Mouse (Mus musculus) adrenal gland (tissue): ENCODE data around the gene Vsig8.

Source experiments
- intact Hi-C: fragments of 180-260 bp; cut with DNase I; formaldehyde crosslinking; loops from one replicate; pipeline ENCODE4 v1.15.1; 2025
- long read RNA-seq, 2 experiments: library from polyadenylated mRNA; unstranded; transcript quantifications; one replicate each; pipeline ENCODE4 v2.0.0; 2020; ENCODE audit warnings: borderline replicate concordance in 1 of 2; ENCODE audit not compliant: insufficient replicate concordance in 1 of 2

Gene Vsig8
- long read RNA-seq, experiment 1, partial matches to known transcripts = 2 of 3 reads
- long read RNA-seq, experiment 1, other reads (novel, unspliced or antisense) = 1 of 3 reads
- long read RNA-seq, experiment 2 = 0 reads

DNA sequence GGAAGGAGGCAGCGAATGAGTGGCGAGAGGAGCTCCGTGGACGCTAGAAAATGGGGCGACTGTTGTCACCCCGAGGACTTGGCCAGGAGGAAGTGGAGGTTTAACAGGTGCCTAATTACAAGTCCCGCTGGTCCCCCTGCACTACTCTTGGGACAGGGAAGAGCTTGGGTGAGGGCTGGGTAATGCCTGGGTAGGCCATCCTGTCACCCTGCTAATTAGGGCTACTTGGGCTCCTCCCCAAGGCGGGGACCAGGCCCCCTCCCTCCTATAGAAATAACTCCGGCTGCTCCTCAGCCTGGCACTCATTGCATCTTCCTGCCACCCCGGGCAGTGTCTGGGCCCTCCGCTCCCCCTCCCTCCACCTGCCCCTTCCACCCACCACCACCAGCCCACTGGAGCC, at the start of gene Vsig8:
Gene Vsig8 (plus strand): TSS at position 301 of the 400 bp plus-strand sequence.
- intact Hi-C loops = no loop called here

DNA sequence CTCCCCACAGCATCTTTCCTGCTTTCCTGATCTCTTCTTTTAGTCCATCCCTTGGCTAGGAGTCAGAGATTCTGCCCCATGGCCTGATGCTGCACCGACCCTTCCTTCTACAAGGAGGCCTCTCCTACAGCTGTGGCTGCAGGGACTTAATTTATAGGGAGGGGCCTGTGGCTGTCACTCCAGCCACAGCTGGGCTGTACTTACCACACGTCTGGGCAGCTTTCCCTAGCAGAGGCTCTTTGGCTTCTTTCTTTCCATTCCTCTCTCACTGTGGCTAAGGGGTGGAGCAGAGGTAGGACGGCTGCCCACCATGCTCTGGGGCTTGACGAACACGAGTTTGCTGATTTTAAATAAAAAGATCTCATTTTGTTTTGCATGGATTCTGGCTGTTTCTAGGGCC, 48.7 kb upstream of the Vsig8 start:
- intact Hi-C loops = no loop called here

DNA sequence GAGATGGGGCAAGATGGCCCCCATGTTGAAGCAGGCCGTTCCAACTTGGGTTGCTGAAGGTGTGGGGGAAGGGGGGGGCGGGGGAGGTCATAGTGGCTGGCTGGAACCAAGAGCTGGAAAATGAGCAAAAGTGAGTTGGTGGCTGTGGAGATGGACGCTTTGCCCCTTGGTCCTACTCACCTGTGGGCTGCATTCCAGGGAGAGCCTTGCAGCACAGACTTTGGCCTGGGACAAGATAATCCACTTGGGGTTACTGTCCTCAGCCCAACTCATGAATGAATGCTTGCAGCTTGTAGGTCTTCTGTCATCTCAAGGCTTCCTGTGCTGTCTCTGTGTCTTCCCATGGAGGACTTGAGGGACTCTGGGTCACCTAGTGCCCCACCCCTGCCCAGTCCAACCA, 48.0 kb upstream of the Vsig8 start:
- intact Hi-C loops = no loop called here

DNA sequence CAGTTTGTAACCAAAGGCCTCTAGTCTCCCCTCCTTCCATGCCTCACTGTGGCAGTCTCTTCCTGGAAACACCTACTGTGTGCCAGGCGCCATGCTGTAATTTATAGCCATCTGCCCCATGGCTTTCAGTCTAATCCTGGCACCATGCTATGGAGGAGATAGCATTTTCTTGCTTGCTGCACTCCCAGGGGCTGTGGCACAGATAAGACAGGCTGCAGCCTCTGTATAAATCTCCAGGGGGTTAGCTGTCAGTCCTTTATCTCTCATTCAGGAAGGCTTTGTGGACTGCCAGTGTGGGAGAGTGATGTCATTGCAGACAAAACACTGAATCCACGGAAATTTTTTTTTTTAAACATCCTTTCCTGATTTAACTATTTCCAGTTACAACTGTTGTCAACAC, 47.6 kb upstream of the Vsig8 start:
- intact Hi-C loops = no loop called here

DNA sequence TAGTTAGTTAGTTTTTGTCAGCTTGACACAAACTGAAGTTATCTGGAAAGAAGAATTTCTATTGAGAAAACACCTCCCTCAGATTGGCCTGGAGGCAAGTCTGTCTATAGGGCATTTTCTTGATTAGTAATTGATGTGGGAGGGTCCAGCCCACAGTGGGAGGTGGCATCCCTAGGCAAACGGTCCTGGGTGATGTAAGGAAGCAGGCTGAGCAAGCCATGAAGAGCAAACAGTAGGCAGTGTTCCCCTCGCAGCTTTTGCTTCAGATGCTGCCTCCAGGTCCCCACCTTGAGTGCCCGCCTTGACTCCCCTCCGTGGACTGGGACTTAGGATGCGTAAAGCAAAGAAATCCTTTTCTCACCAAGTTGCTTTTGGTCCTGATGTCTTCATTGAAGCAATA, 46.5 kb upstream of the Vsig8 start:
- intact Hi-C loops = no loop called here

DNA sequence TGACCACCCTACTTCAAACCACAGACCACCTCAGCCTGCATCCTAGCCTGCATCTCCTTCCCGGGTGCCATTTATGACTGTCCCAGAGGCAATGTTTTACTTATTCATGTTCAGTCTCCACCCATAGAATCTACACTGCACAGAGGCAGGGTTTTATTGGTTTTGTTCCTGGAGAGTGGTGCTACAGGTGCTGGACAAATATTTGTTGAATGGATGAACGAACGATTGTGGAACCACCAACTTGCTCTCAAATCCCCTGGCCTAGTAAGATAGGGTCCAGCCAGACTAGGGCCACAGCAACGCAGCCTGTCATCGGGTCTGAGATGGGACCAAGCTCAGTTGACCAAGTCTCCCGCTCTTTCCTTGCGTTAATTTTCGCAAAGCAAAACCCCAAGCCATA, 45.8 kb upstream of the Vsig8 start:
- intact Hi-C loops = no loop called here

DNA sequence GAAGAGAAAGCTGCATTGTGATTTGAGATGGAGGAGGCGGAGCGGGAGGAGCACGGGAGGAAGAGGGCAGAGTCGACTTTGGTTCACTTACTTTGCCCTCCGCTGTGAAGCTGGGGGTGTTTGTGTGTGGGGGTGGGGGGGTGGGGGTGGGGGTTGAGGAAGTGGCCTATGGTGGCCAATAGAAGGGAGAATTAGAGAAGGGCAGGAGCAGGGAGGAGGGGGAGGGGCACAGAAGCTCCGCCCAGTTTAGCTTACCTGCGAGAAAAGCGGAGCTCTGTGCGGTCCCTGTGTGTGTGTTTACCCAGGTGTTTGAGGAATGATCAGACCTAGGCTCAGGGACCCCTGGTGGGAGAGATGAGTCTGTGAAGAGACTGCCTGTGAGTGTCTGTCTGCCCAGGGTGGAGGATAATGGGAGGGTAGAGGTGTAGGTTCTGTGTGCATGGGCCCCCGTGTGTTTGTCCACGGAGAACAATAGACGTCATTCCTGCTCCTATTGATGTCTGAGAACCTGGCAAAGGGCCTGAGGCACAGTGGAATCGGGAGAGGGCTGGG, 45.2 kb upstream of the Vsig8 start:
- intact Hi-C loops = no loop called here

DNA sequence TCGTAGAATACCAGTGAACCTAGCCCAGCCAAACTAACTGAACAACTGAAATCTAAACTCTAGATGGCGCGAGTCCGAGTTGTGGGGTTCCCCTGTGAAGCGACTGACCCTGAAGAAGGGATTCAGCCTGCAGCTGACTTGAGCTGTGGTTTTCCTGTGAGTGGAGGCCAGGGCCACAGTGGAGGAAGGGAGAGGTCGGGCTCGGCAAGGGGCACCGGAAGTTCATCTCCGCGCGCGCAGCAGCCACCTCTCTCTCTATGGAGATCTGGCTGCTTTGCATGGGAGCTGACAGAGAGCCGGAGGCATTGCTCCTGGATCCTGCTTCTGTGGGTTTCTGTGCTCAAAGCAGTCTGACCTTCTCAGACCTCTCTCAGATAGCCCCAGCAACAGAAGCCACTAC, 42.8 kb upstream of the Vsig8 start:
- intact Hi-C loops = no loop called here

DNA sequence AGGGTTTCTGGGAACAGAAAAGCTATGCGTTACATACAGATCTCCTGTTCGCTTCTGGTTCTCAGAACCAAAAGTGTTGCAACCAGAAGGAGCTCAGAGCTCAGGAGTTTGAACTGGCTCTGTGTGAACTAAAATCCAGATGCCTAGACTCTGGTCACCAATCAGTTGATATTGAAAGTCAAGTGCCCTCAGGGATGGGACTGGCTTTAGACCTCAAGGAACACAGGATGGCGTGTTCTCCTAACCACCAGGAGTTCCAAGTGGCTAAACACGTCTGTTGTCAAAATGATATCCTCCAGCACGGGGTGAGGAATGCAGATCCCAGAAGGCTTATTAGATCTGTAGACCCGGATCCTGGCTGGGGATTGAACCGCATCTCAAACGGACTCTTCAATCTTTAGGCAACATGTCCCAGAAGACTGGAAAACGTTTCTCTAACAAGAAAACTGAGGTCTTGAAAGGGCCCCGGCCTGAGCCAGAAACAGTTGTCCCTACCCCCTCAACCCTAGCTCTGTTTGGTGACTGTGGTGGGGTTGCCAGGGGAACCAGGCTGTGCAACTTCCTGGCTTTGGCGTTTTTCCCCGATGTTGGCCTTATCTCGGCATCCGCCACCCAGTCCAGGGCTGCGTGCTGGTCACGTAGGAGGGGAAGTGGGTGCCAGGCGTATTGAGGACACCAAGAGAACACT, 42.1 kb upstream of the Vsig8 start:
- intact Hi-C loops = no loop called here

DNA sequence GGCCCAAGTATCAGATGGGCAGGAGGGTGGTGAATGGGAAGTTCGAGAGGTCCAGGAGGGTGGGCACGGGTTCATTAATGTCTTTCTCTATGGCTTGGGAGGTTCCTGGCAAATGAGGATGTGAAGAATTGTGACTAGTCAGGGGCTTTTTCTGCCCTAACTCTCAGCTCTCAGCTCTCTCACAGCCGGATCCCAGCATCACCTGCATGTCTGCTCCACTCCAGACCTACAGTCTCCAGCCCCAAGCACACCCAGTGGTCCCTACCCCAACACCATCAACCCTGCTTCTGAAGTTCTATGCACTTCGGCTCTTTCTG, 41.6 kb upstream of the Vsig8 start:
- intact Hi-C loops = no loop called here

DNA sequence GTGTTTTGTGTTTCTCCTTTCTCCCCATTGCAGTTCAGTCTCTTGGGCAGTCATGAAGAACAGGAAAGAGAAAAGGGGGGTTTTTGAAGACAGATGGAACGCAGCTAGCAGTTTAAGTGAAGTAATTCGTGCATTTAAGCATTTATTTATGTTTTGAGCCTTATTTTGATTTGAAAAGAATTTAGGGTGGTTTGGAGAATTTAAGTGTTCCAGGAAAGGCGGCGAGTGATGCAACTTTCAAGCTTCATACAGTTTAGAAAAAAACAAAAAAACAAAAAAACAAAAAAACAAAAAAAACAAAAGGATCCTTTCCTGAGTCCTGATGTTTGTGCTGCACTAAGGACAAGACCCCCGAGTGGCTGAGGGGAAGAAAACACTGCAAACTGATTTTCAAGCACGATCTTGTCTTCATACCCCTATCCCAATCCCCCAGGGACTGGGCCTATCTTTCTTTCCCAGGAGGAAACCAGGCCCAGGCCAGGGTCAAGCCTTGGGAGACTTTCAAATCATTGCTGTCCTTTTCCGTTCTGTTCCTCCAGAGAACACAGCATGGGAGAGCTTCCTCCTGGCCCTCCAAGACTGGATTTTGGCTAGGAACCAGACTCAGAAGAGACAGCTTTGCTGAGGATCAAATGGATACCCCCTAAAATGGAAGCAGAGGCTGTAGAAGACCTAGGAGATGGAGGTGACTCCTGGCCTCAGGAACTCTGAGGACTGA, 41.0 kb upstream of the Vsig8 start:
- intact Hi-C loops = no loop called here

DNA sequence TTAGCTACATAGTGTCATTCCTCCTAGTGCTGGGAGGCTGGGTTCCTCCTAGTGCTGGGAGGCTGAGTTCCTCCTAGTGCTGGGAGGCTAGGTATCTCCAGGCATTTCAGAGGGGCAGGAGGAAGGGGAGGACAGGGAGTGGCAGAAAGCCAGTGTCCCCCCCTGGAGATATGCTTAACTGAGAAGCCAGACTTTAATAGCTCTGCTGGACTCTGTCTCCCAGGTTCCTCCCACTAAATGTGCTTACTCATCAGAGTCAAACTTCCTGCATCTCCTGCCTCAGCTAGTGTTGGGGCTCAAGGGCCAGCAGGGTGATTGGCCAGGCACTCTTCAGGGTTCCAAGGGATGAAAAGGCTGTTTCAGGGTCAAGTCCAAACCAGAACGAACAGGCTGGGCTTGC, 40.3 kb upstream of the Vsig8 start:
- intact Hi-C loops = no loop called here

DNA sequence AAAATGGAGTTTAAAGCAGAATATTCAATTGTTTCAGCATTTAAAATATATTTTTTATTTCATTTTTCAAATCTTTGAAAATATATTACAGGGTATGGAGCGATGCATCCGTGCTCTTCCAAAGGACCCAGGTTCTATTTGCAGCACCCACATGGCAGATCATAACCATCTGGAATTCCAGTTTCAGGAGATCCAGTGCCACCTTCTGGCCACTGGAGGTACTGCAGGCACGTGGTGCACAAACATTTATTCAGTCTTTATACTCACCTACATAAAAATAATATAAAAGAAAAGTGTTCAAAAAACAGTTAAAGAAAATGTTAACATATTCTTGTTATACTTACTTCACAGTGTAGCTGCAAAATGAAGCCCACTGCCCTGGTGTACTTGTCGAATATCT, 37.7 kb upstream of the Vsig8 start:
- intact Hi-C loops = no loop called here

DNA sequence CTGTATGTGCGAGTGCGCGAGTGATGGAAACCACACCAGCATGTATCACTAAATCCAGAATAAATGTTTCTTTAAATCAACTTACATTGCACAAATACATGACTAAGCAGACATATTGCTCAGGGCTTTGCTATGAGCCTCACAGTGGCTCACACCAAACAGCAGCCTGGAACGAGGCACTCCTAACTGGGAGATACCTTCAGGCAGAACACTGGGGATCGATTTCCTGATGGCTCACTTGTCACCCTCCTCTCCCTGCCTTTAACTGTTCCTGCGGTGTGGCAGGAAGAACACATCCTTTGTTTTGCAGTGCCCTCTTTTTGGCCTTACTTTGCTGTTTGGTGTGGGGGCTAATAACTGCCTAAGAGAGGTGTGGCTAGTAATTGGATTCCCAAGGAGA, 36.1 kb upstream of the Vsig8 start:
- intact Hi-C loops = loop anchor here (10.0 kb wide), 1 partner anchor 875 kb away; no protein-coding TSS in a partner anchor

DNA sequence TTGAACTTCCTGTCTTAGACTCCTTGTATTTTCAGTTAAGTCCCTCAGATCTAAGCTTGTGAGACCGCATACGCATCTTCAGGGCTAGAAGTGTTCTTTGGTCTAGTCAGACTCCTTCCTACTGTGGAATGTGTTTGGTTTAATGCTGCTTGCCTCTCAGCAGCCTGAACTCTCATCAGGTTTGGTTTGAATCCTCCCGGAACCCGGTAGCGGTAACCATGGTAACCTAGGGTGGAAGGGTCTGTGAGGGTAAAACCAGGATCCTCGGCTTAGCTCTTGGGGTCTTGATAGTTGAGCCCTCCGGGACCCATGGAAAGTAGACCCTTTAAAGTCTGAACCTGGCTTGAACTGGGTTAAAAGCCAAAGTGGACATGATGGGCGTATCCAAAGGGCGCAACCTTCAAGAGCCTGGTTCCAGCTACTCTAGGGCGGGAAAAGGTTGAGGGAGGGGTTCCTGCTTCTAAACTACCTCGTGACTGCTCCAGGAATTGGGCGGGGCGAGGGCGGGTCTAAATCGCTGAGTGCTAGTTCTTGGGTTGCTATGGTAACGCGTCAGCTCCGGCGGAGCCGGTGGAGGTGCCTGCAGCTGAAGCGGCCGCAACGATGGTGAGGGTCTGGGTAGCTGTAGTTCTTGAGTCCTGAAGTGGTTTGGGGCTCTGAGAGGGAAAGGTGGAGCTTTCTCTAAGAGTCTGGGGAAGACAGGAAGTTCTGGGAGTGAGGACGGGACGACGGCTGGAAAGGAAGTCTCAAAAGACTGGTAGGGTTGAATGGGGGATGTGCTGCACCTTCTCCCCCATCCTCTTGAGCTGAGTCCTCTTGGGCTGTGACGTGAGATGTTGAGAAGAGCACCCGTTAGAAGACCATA, 34.9 kb upstream of the Vsig8 start, which contains the start of gene Cfap45:
Gene Cfap45 (plus strand): TSS at position 226 of the 865 bp plus-strand sequence.
- intact Hi-C loops = loop anchor here (10.0 kb wide), 1 partner anchor 874 kb away; no protein-coding TSS in a partner anchor

DNA sequence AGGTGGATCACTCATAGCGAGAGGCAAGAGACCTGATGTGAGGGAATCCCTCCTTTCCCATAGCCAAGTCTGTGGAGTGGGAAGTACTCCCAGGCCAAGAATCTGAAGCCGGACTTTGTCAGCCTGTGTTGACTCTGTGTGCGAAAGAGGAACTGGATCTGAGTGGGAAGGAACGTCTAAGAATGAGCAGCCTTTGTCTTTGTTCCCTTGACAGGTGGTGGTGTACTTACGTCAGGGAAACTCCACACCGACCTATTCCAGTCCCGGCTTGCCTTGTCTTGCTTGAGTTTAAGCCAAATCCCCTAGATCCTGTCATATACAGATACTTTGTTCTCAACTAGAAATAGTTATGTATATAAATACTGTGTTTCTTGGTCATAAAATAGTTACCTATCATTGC, 33.2 kb upstream of the Vsig8 start:
- intact Hi-C loops = loop anchor here (10.0 kb wide), 1 partner anchor 872 kb away; no protein-coding TSS in a partner anchor

DNA sequence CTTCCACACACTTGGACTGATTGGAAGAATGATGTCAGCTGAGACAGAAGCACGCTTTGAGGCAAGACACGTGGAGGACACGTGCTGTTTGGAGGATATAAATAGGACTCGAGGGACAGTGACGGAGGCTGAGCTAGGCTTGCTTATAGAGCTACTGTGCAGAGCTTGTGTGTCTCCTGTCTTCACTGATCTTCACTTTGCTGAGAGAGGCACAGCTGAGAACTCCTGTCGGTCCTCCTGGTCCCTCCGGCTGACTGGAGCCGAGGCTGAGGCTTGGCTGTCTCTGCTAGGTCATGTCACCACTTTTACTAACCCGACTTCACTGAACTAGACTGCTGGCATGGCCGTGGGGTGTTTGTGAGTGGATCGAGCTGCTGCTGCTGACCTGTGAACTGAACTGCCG, 32.0 kb upstream of the Vsig8 start:
- intact Hi-C loops = loop anchor here (10.0 kb wide), 1 partner anchor 871 kb away; no protein-coding TSS in a partner anchor

DNA sequence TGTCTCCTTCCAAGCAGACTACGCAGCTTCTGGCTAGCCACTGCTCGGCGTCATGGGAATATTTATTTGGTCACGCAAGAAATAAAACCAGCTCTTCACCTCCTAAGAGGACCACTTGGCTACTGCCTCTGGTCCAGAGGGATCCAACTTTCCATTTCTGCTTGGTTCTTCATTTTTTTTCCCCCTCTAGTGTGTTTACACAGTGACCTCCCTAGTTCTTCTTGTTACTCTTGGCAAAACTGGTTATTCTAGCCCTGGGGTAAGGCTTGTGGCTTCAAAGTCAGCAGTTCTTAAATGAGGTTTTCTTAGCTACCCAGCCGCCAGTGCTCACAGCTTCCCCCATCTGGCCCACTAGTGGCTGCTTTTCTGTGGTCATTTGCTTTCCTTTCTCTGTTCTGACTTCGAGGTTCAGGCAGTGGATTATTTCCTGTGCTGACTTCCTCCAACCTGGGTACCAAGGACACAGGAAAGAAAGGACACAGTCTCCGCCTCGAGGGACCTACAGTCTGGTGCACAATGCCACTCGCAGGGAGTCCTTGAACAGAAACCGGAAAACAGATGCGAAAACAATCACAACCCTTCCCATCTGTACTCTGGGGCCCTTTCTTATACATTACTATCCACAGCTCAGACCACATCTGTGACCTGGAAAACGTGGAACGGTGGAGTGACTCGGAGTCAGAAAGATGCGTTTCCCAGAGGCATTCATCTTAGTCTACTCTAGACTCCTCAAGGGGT, 30.5 kb upstream of the Vsig8 start:
- intact Hi-C loops = loop anchor here (10.0 kb wide), 1 partner anchor 870 kb away; no protein-coding TSS in a partner anchor

DNA sequence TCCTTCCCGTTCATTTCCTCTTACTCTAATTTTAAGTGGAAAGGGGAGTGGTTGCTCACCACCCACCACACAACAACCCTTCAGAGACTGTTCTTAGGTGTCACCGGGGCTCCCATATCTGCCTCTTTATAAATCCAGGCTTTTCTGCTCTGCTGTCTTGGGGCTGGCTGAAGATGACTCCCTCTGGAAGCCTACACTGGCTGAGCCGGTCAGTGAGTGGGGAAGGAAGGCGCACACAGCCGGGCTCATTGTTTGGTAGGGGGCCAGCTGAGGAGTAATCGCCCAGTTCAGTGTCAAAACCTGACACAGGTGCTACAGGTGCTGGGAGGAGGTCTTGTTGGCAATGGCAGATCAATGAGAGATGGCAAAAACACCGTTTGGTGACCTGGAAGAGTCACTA, 29.8 kb upstream of the Vsig8 start:
- intact Hi-C loops = loop anchor here (10.0 kb wide), 1 partner anchor 869 kb away; no protein-coding TSS in a partner anchor

DNA sequence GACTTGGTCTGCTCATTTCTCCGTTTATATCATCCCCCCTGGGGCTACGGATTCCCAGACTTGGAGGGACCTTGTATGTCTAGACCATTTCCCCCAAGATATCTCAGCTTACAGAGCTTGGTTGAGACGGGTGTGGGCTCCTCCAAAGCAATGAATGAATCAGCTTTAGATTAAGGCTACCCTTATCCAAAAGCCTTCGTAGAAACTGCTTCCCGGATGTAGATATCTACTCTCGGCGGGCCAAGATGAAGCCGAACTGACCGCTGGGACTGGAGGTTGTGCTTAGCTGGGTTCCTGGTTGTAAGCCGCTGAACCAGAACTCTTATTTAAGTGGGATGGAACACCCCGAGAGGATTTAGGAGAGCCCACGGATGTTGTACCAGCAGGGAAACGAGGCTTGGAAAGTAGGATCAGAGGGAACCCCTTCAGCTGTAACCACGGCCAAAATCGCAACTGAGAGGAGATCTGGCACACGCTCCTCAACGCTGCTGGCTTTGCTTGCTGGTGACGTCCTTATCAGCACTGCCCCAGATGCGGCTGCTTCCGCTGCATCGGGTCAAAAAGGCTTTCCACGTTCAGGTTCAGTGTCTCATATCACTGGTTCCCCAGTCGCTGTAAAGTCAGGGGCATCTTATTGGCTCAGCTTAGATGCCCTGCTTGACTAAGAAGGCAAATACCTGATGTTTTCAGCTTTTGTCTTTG, 29.2 kb upstream of the Vsig8 start:
- intact Hi-C loops = loop anchor here (10.0 kb wide), 1 partner anchor 868 kb away; no protein-coding TSS in a partner anchor
